Mouse (Mus musculus) intestine, embryonic 14.5 days (tissue): ENCODE measurements around the gene Kcnq1. TPM values are rescaled to one million over a fixed set of nuclear protein-coding genes. Genes with fewer than 3 reads are reported as not detected.

Source experiments
- polyA plus RNA-seq: library from polyadenylated mRNA; unstranded; fragments of >200 nt; fragmentation: Nextera tagmentation; extraction: Ambion mirVana; gene quantifications from 2 replicates; pipeline ENCODE4 v1.2.1, GENCODE M21; 2014

Kcnq1 gene
- polyA plus RNA-seq, 1 experiment from 2014 or later: 5.3 TPM

Other genes with a start within 250 kb of the Kcnq1 start
- gene Th, start 175.2 kb upstream of the Kcnq1 start, polyA plus RNA-seq: 1.1 and 1.4 TPM in 2 replicates
- 11.3 and 13.9 TPM in 2 replicates for gene Ascl2, start 137.1 kb upstream of the Kcnq1 start, polyA plus RNA-seq
- 1.5 and 1.6 TPM in 2 replicates for gene Tspan32, start 101.3 kb upstream of the Kcnq1 start, polyA plus RNA-seq
- gene Cd81, start 53.6 kb upstream of the Kcnq1 start, polyA plus RNA-seq: 457 and 534 TPM in 2 replicates
- 59.1 and 60.3 TPM in 2 replicates for gene Tssc4, start 37.1 kb upstream of the Kcnq1 start, polyA plus RNA-seq
- gene Trpm5, start 11.7 kb upstream of the Kcnq1 start, polyA plus RNA-seq: 14.1 and 17.8 TPM in 2 replicates